Mouse (Mus musculus): Measurements from ENCODE around the gene Tmem229b. TPM values are rescaled to one million over a fixed set of nuclear protein-coding genes. Genes with fewer than 3 reads are reported as not detected.

The Tmem229b gene
- total and polyA plus RNA-seq, 3 experiments = 5.8 to 11.3 (median 9.3) TPM

- peak; percentile 66 for DNase-seq
These were observed 825 bp downstream of the Tmem229b start for GRCm38 (mm10) chr12:79006478-79007125.

GRCm38 (mm10) chr12:79006076-79006475 lies 1.4 kb downstream of the Tmem229b start:
- no peak for DNase-seq

GRCm38 (mm10) chr12:79005456-79005855 lies 2.0 kb downstream of the Tmem229b start:
- no peak for DNase-seq

GRCm38 (mm10) chr12:79002978-79003377 lies 4.4 kb downstream of the Tmem229b start:
- DNase-seq = no peak

GRCm38 (mm10) chr12:79002406-79002805 lies 5.0 kb downstream of the Tmem229b start:
- no peak for DNase-seq

- no peak for DNase-seq
These were observed 10.7 kb downstream of the Tmem229b start for GRCm38 (mm10) chr12:78996711-78997110.

- no peak for DNase-seq
These were observed 11.2 kb downstream of the Tmem229b start for GRCm38 (mm10) chr12:78996271-78996670.

GRCm38 (mm10) chr12:78987581-78988081 lies 19.8 kb downstream of the Tmem229b start:
- DNase-seq = peak; percentile 36

GRCm38 (mm10) chr12:78984035-78984432 lies 23.4 kb downstream of the Tmem229b start:
- peak; percentile 26 for DNase-seq

GRCm38 (mm10) chr12:78983296-78984034 lies 24.0 kb downstream of the Tmem229b start:
- DNase-seq = no peak

- DNase-seq = no peak
These were observed 25.2 kb downstream of the Tmem229b start for GRCm38 (mm10) chr12:78981938-78982825.

GRCm38 (mm10) chr12:78981131-78981530 lies 26.3 kb downstream of the Tmem229b start:
- DNase-seq = no peak

GRCm38 (mm10) chr12:78980683-78981091 lies 26.7 kb downstream of the Tmem229b start:
- peak; percentile 45 for DNase-seq

GRCm38 (mm10) chr12:78977552-78977951 lies 29.9 kb downstream of the Tmem229b start:
- no peak for DNase-seq

GRCm38 (mm10) chr12:78977078-78977477 lies 30.3 kb downstream of the Tmem229b start:
- peak; percentile 45 for DNase-seq

GRCm38 (mm10) chr12:78975836-78976235 lies 31.6 kb downstream of the Tmem229b start:
- DNase-seq = no peak

- DNase-seq = no peak
These were observed 32.7 kb downstream of the Tmem229b start for GRCm38 (mm10) chr12:78974767-78975166.

- no peak for DNase-seq
These were observed 33.6 kb downstream of the Tmem229b start for GRCm38 (mm10) chr12:78973779-78974178.

GRCm38 (mm10) chr12:78971649-78972048 lies 35.8 kb downstream of the Tmem229b start:
- DNase-seq = peak; percentile 66

- DNase-seq = no peak
These were observed 36.7 kb downstream of the Tmem229b start for GRCm38 (mm10) chr12:78970725-78971124.

- DNase-seq = peak; percentile 73
These were observed 42.9 kb downstream of the Tmem229b start for GRCm38 (mm10) chr12:78964496-78964895.

GRCm38 (mm10) chr12:78956405-78956804 lies 51.0 kb downstream of the Tmem229b start:
- no peak for DNase-seq
